Mouse (Mus musculus) frontal cortex, postnatal 36 days (tissue): ENCODE data around the gene Rps19.
"Not testable (repeated sequence)": the region's sequence is repeated elsewhere in the genome, so short reads cannot be mapped to it uniquely, and the experiment has no call there.

Experiments used
- DNase-seq, 2 experiments: peaks; one replicate each; pipeline ENCODE4 v3.0.0; 2022; ENCODE audit warnings: low spot score in 2 of 2

The Rps19 gene

GRCm38 (mm10) chr7:24883896-24884692 lies at the start of gene Rps19:
Rps19 (plus strand) TSS chr7:24884371.
- peak; percentile 97 for DNase-seq

GRCm38 (mm10) chr7:24838732-24839409 lies 45.3 kb upstream of the Rps19 start:
- not testable (repeated sequence) for DNase-seq

- no peak for DNase-seq
Measured at GRCm38 (mm10) chr7:24839410-24839808, 44.8 kb upstream of the Rps19 start.

GRCm38 (mm10) chr7:24840331-24840730 lies 43.8 kb upstream of the Rps19 start:
- no peak for DNase-seq

- DNase-seq: no peak
Measured at GRCm38 (mm10) chr7:24841009-24841408, 43.2 kb upstream of the Rps19 start.

- DNase-seq: no peak
Measured at GRCm38 (mm10) chr7:24844144-24844543, 40.0 kb upstream of the Rps19 start.

- no peak for DNase-seq
Measured at GRCm38 (mm10) chr7:24845181-24845580, 39.0 kb upstream of the Rps19 start.

- DNase-seq: no peak
Measured at GRCm38 (mm10) chr7:24845713-24846112, 38.5 kb upstream of the Rps19 start.

GRCm38 (mm10) chr7:24846576-24846975 lies 37.6 kb upstream of the Rps19 start:
- DNase-seq: not testable (repeated sequence)

- peak; percentile 61 to 79 for DNase-seq
Measured at GRCm38 (mm10) chr7:24850162-24850561, 34.0 kb upstream of the Rps19 start.

- peak; percentile 5 to 13 for DNase-seq
Measured at GRCm38 (mm10) chr7:24850899-24851303, 33.3 kb upstream of the Rps19 start.

- no peak for DNase-seq
Measured at GRCm38 (mm10) chr7:24851596-24852325, 32.4 kb upstream of the Rps19 start.

GRCm38 (mm10) chr7:24852557-24853232 lies 31.5 kb upstream of the Rps19 start:
- DNase-seq: no peak

GRCm38 (mm10) chr7:24853233-24853563 lies 31.0 kb upstream of the Rps19 start:
- DNase-seq: no peak

GRCm38 (mm10) chr7:24853695-24854094 lies 30.5 kb upstream of the Rps19 start:
- DNase-seq: no peak

GRCm38 (mm10) chr7:24856460-24857120 lies 27.6 kb upstream of the Rps19 start:
- DNase-seq: no peak

GRCm38 (mm10) chr7:24859234-24859633 lies 24.9 kb upstream of the Rps19 start:
- no peak for DNase-seq

- no peak for DNase-seq
Measured at GRCm38 (mm10) chr7:24861913-24862312, 22.3 kb upstream of the Rps19 start, which contains the start of gene Gm9844. Gm9844 (plus strand) TSS chr7:24862213.

- no peak for DNase-seq
Measured at GRCm38 (mm10) chr7:24862853-24863252, 21.3 kb upstream of the Rps19 start.

- DNase-seq: no peak
Measured at GRCm38 (mm10) chr7:24864156-24864555, 20.0 kb upstream of the Rps19 start.

GRCm38 (mm10) chr7:24869080-24869479 lies 15.1 kb upstream of the Rps19 start:
- no peak for DNase-seq
